Mouse (Mus musculus): ENCODE data around the gene Gsg1.

GRCm38 (mm10) chr6:135235742-135236141 lies 18.4 kb downstream of the Gsg1 start:
- TF ChIP-seq CTCF (IDR thresholded peaks at IDR 0.05; ENCODE audit: low read depth, low read length) (no peak), TAL1 (conservative IDR thresholded peaks at IDR 0.05; ENCODE audit: low read depth, low read length) (no peak), POLR2AphosphoS5 (IDR thresholded peaks at IDR 0.05; ENCODE audit: insufficient replicate concordance, low read depth, low read length) (no peak)
